Mouse (Mus musculus) liver, embryonic 14.5 days (tissue): ENCODE data around the gene Rnasek. TPM values are rescaled to one million over a fixed set of nuclear protein-coding genes. Genes with fewer than 3 reads are reported as not detected.

Experiments
- ATAC-seq: fragments of 200-750 bp; cut with Nextera tagmentation; 2 replicates; pipeline ENCODE4 v1.8.0; 2017; ENCODE audit warnings: moderate number of reproducible peaks, mild to moderate bottlenecking, moderate library complexity; ENCODE audit not compliant: insufficient read depth
- DNase-seq, 3 experiments: peaks; one replicate each; pipeline ENCODE4 v3.0.0-alpha.2; 2012 to 2013; ENCODE audit warnings: low read depth in 3 of 3, low spot score in 3 of 3
- H3K27ac ChIP-seq: fragments of 300-500 bp; sonication (generic); 2 replicates; pipeline ENCODE4 v1.5.1; 2014; ENCODE audit warnings: moderate library complexity, mild to moderate bottlenecking, control low read depth, inconsistent platforms
- H3K27me3 ChIP-seq: fragments of 300-500 bp; sonication (generic); 2 replicates; pipeline ENCODE4 v1.6.1; 2014; ENCODE audit warnings: mild to moderate bottlenecking, low read length, moderate library complexity; ENCODE audit not compliant: control insufficient read depth, insufficient read depth
- H3K36me3 ChIP-seq: fragments of 300-500 bp; sonication (generic); replicated peaks from 2 replicates; pipeline ENCODE4 v1.6.1; 2014; ENCODE audit warnings: low read depth; ENCODE audit not compliant: control insufficient read depth, insufficient read depth
- H3K4me1 ChIP-seq, 2 experiments: fragments of 200-500 bp in 1 of 2; fragments of 300-500 bp in 1 of 2; sonication (generic) in 1 of 2; replicated peaks; 2 replicates each; pipeline ENCODE4 v1.6.1; 2012 to 2014; ENCODE audit warnings: antibody characterized with exemption in 1 of 2, inconsistent platforms in 1 of 2, low read length in 1 of 2; ENCODE audit not compliant: control insufficient read depth in 2 of 2, insufficient read depth in 2 of 2
- H3K4me2 ChIP-seq: fragments of 300-500 bp; sonication (generic); 2 replicates; pipeline ENCODE4 v1.6.1; 2014; ENCODE audit warnings: low read depth, mild to moderate bottlenecking, control low read depth, moderate library complexity
- H3K4me3 ChIP-seq, 2 experiments: fragments of 200-500 bp in 1 of 2; fragments of 300-500 bp in 1 of 2; sonication (generic) in 1 of 2; 2 replicates each; pipeline ENCODE4 v1.5.1; 2012 to 2014; ENCODE audit warnings: low read depth in 2 of 2, low read length in 2 of 2, mild to moderate bottlenecking in 2 of 2, control low read depth in 1 of 2, inconsistent platforms in 1 of 2, moderate library complexity in 1 of 2; ENCODE audit not compliant: insufficient read depth in 1 of 2
- H3K9ac ChIP-seq: fragments of 300-500 bp; sonication (generic); replicated peaks from 2 replicates; pipeline ENCODE4 v1.6.1; 2014; ENCODE audit warnings: mild to moderate bottlenecking, control low read depth, moderate library complexity
- H3K9me3 ChIP-seq: fragments of 300-500 bp; sonication (generic); 2 replicates; pipeline ENCODE4 v1.6.1; 2016; ENCODE audit warnings: low read length, mixed read lengths; ENCODE audit not compliant: control insufficient read depth
- CTCF ChIP-seq: IDR thresholded peaks from 2 replicates; pipeline ENCODE4 v1.5.1; 2016; ENCODE audit warnings: antibody characterized with exemption, low read depth, control low read depth
- EP300 ChIP-seq: IDR thresholded peaks from 2 replicates; pipeline ENCODE4 v1.6.1; 2016; ENCODE audit warnings: antibody characterized with exemption, low read depth
- WGBS: fragments of 180-500 bp; shearing (Covaris S2); extraction: QIAGEN DNeasy Blood & Tissue Kit; methylation state at CpG from one replicate; pipeline ENCODE4 v1.1.7; 2014; ENCODE audit not compliant: insufficient replicate concordance; 5-methylcytosine and 5-hydroxymethylcytosine counted together
- polyA plus RNA-seq, 2 experiments: library from polyadenylated mRNA; depleted of rRNA in 1 of 2; stranded (reverse) in 1 of 2; unstranded in 1 of 2; fragments of >200 nt; fragmentation: Nextera tagmentation in 1 of 2; extraction: Ambion mirVana in 1 of 2; gene quantifications; 2 replicates each; pipeline versions ENCODE4 v1.2.1 to v1.2.3; 2012 to 2014

Gene Rnasek
- polyA plus RNA-seq, 2 experiments: 29.9 to 124 TPM

GRCm38 (mm10) chr11:70233016-70233415 is 6.6 kb downstream of the Rnasek start:
- WGBS: 65% methylated on average over 8 of the region's 8 CpGs
- TF ChIP-seq CTCF (no peak), EP300 (no peak)
- ATAC-seq: no peak
- Histone ChIP-seq H3K4me1 (peaks cover 21 to 34% of the 10 kb centered on the region in 2 experiments), H3K27me3 (peaks cover 15% of the 10 kb centered on the region), H3K4me2 (peak overlapping the region; percentile 25; the same call in 1 of the 2 replicates), H3K4me3 (no peak overlapping the region), H3K9ac (no peak overlapping the region), H3K9me3 (no peaks in the 10 kb centered on the region), H3K36me3 (peaks cover 5% of the 10 kb centered on the region), H3K27ac (no peak overlapping the region)
- no peak for DNase-seq

DNA sequence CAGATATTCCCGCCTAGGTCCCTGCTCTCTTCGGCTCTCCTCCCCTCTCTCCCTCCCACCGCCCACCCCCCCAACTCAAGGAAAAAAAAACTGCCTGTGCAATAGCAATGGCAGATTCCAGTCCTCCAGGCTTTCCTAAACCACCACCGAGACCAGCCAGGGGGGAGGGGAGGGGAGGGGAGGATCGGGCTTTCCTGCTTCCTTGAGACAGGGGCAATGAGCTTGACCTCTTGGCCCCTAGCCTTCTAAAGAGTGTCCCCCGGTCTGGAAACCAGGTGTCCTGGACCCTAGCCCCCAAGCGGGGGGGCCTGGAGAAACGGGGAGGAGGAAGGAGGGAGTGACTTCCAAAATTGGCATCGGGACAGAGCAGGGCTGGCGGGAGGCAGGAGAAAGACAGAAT is 7.1 kb downstream of the Rnasek start:
- Histone ChIP-seq H3K9me3 (no peaks in the 10 kb centered on the region), H3K36me3 (peaks cover 5% of the 10 kb centered on the region), H3K27ac (no peak overlapping the region), H3K4me3 (no peak overlapping the region), H3K4me2 (peak overlapping the region; percentile 25; the same call in 1 of the 2 replicates), H3K9ac (no peak overlapping the region), H3K4me1 (peaks cover 24 to 34% of the 10 kb centered on the region in 2 experiments), H3K27me3 (peaks cover 15% of the 10 kb centered on the region)
- no peak for DNase-seq
- 24% methylated on average over 9 of the region's 10 CpGs for WGBS
- ATAC-seq: no peak
- TF ChIP-seq EP300 (no peak), CTCF (no peak)

DNA sequence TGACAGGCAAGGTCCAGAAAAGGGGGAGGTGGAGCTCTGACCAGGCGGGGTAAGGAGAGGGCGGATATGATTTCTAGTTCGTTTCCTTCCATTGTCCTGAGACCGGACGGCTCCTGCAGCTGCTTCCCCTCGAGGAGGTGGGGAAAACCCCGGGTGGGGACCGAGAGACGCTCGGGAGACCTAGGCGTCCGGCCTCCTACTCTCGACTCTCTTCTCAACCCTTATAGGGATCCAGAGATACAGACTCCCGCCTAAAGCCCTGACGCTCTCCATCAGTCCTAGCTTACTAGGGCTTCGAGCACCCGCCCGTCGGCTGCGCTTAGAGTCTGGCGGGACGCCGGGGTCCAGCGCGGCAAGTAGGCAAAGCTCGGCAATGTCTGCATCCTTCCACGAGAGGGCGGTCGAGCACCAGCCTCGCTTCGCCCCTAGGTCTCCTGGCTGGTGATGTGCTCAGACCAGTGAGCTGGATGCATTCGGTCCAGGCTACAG is 9.4 kb downstream of the Rnasek start:
- WGBS: under 1% methylated on average over 32 of the region's 32 CpGs
- Histone ChIP-seq H3K27me3 (peaks cover 20% of the 10 kb centered on the region), H3K4me1 (peaks cover 34 to 35% of the 10 kb centered on the region in 2 experiments), H3K4me3 (peak overlapping the region; percentile 21 to 56; a peak in 3 of 4 replicates), H3K4me2 (peak overlapping the region; percentile 87), H3K9ac (no peak overlapping the region; the same call in 1 of the 2 replicates), H3K36me3 (no peaks in the 10 kb centered on the region), H3K27ac (no peak overlapping the region), H3K9me3 (no peaks in the 10 kb centered on the region)
- ATAC-seq (peak; percentile 61), DNase-seq (peak in 1 of 3 experiments; percentile 80)
- TF ChIP-seq CTCF: peak; percentile 99
- no peak for TF ChIP-seq EP300

GRCm38 (mm10) chr11:70229260-70230010 is 10.2 kb downstream of the Rnasek start, which contains the start of gene Bcl6b:
Gene Bcl6b (minus strand): TSS chr11:70229798.
- peaks cover 20% of the 10 kb centered on the region for H3K27me3 ChIP-seq
- H3K4me2 ChIP-seq: peak within 1 kb of the TSS; percentile 87
- peak within 1 kb of the TSS; percentile 61 for H3K9ac ChIP-seq
- H3K27ac ChIP-seq: peak within 1 kb of the TSS; percentile 16; the same call in 1 of the 2 replicates
- ATAC-seq (peak; percentile 7; the same call in 1 of the 2 replicates), DNase-seq (no peak)
- peaks cover 31 to 35% of the 10 kb centered on the region in 2 experiments for H3K4me1 ChIP-seq
- TF ChIP-seq EP300: no peak
- TF ChIP-seq CTCF: no peak
- no peaks in the 10 kb centered on the region for H3K36me3 ChIP-seq
- 1% methylated on average over 39 of the region's 39 CpGs for WGBS
- no peaks in the 10 kb centered on the region for H3K9me3 ChIP-seq
- peak within 1 kb of the TSS; percentile 38 to 56 for H3K4me3 ChIP-seq

DNA sequence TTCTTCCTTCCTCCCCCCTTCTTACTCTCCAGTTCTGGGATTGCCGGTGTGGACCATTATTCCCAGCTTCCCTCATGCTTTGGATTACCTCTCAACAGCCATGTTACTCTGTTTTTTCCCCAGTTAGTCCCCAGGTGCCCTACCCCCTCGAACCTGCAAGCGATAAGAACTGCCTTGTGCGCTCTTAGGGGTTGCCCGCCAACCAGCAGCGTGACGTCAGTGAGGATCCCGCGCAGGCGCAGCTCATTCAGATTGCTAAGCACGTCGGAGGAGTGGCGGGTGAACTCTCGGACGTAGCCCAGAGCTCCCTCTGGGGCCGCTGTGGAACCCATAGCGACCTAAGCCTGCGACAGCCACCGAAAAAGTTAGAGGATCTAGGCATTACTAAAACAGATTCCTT is 10.8 kb downstream of the Rnasek start:
- TF ChIP-seq CTCF (no peak), EP300 (no peak)
- peak; percentile 75 to 87 (median 80) for DNase-seq
- peak; percentile 81 for ATAC-seq
- Histone ChIP-seq H3K27ac (no peak overlapping the region; the same call in 1 of the 2 replicates), H3K9me3 (no peaks in the 10 kb centered on the region), H3K4me2 (peak overlapping the region; percentile 87), H3K9ac (peak overlapping the region; percentile 61), H3K4me1 (peaks cover 31 to 36% of the 10 kb centered on the region in 2 experiments), H3K36me3 (no peaks in the 10 kb centered on the region), H3K27me3 (peaks cover 20% of the 10 kb centered on the region), H3K4me3 (peak overlapping the region; percentile 38 to 56)
- WGBS: under 1% methylated on average over 19 of the region's 19 CpGs
